Mouse (Mus musculus): Measurements from ENCODE around the gene Serhl.

DNA sequence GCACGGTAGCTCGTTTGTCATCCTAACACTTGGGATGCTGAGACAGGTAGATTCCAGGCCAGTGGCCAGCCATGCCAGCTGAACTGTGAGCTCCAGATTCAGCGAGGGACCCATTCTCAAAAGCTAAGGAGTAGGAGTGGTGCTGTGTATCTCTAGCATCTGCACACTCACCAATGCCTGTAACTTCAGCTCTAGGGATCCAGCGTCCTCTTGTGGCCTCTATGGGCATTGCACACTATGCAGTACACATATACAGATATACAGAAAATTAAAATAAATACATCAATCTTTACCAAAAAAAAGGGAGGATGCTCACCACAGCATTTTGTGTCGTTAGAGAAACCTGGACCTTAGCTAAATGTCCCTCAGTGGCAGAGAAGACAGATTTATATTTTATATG is 17.6 kb upstream of the Serhl start:
- TF ChIP-seq CTCF (IDR thresholded peaks at IDR 0.05; ENCODE audit: extremely low read depth, insufficient read length, insufficient replicate concordance, low read depth, low read length) (no peak), POLR2A (IDR thresholded peaks at IDR 0.05; ENCODE audit: low read depth, low read length) (no peak)

Measured in small intestine, adult 2 months (tissue).